Mouse (Mus musculus) hindbrain, embryonic 12.5 days (tissue): ENCODE measurements around the gene Hrc. TPM values are rescaled to one million over a fixed set of nuclear protein-coding genes. Genes with fewer than 3 reads are reported as not detected.

Experiments used
- ATAC-seq: fragments of 200-750 bp; cut with Nextera tagmentation; 2 replicates; pipeline ENCODE4 v1.8.0; 2017; ENCODE audit warnings: moderate TSS enrichment; ENCODE audit not compliant: low FRiP score
- H3K27ac ChIP-seq: fragments of 300-500 bp; sonication (generic); 2 replicates; pipeline ENCODE4 v1.5.1; 2016; ENCODE audit warnings: mild to moderate bottlenecking
- H3K27me3 ChIP-seq: fragments of 300-500 bp; sonication (generic); 2 replicates; pipeline ENCODE4 v1.6.1; 2016; ENCODE audit warnings: mild to moderate bottlenecking
- H3K36me3 ChIP-seq: fragments of 300-500 bp; sonication (generic); 2 replicates; pipeline ENCODE4 v1.6.1; 2016; ENCODE audit warnings: mild to moderate bottlenecking
- H3K4me1 ChIP-seq: fragments of 300-500 bp; sonication (generic); 2 replicates; pipeline ENCODE4 v1.6.1; 2016
- H3K4me2 ChIP-seq: fragments of 300-500 bp; sonication (generic); replicated peaks from 2 replicates; pipeline ENCODE4 v1.6.1; 2016; ENCODE audit warnings: mild to moderate bottlenecking
- H3K4me3 ChIP-seq: fragments of 300-500 bp; sonication (generic); 2 replicates; pipeline ENCODE4 v1.5.1; 2016; ENCODE audit warnings: mild to moderate bottlenecking
- H3K9ac ChIP-seq: fragments of 300-500 bp; sonication (generic); 2 replicates; pipeline ENCODE4 v1.6.1; 2016; ENCODE audit warnings: mild to moderate bottlenecking, moderate library complexity
- H3K9me3 ChIP-seq: fragments of 300-500 bp; sonication (generic); replicated peaks from 2 replicates; pipeline ENCODE4 v1.6.1; 2016; ENCODE audit warnings: mild to moderate bottlenecking
- WGBS: fragments of 180-500 bp; shearing (Covaris S2); methylation state at CpG from one replicate; pipeline ENCODE4 v1.1.7; 2016; 5-methylcytosine and 5-hydroxymethylcytosine counted together
- polyA plus RNA-seq: library from polyadenylated mRNA; unstranded; fragments of >200 nt; fragmentation: Nextera tagmentation; extraction: Ambion mirVana; gene quantifications from 2 replicates; pipeline ENCODE4 v1.2.1, GENCODE M21; 2016

Hrc gene
- polyA plus RNA-seq, 1 experiment from 2014 or later = 0.65 TPM

DNA sequence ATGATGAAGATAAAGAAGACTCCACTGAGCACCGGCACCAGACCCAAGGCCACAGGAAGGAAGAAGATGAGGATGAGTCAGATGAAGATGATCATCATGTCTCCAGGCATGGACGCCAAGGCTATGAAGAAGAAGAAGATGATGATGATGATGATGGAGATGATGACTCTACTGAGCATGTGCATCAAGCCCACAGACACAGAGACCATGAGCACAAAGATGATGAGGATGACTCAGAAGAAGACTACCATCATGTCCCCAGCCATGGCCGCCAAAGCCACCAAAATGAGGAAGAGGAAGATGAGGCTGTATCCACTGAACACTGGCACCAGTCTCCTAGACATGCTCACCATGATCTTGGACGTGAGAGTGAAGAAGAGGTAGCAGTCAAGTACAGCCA is 1.2 kb downstream of the Hrc start:
- H3K4me2 ChIP-seq = no peak overlapping the region
- no peak overlapping the region for H3K4me3 ChIP-seq
- WGBS = 90% methylated on average over 4 of the region's 4 CpGs
- no peak overlapping the region for H3K9ac ChIP-seq
- no peaks in the 10 kb centered on the region for H3K9me3 ChIP-seq
- H3K27me3 ChIP-seq = peaks cover 38% of the 10 kb centered on the region
- H3K27ac ChIP-seq = no peak overlapping the region
- ATAC-seq = no peak
- H3K36me3 ChIP-seq = no peaks in the 10 kb centered on the region
- peaks cover 58% of the 10 kb centered on the region for H3K4me1 ChIP-seq

GRCm38 (mm10) chr7:45337469-45337868 is 2.4 kb downstream of the Hrc start:
- H3K36me3 ChIP-seq = no peaks in the 10 kb centered on the region
- H3K9ac ChIP-seq = no peak overlapping the region
- peaks cover 39% of the 10 kb centered on the region for H3K27me3 ChIP-seq
- H3K9me3 ChIP-seq = no peaks in the 10 kb centered on the region
- H3K4me1 ChIP-seq = peaks cover 56% of the 10 kb centered on the region
- H3K27ac ChIP-seq = no peak overlapping the region
- ATAC-seq = no peak
- WGBS = 15% methylated on average over 4 of the region's 4 CpGs
- H3K4me2 ChIP-seq = no peak overlapping the region
- no peak overlapping the region for H3K4me3 ChIP-seq

DNA sequence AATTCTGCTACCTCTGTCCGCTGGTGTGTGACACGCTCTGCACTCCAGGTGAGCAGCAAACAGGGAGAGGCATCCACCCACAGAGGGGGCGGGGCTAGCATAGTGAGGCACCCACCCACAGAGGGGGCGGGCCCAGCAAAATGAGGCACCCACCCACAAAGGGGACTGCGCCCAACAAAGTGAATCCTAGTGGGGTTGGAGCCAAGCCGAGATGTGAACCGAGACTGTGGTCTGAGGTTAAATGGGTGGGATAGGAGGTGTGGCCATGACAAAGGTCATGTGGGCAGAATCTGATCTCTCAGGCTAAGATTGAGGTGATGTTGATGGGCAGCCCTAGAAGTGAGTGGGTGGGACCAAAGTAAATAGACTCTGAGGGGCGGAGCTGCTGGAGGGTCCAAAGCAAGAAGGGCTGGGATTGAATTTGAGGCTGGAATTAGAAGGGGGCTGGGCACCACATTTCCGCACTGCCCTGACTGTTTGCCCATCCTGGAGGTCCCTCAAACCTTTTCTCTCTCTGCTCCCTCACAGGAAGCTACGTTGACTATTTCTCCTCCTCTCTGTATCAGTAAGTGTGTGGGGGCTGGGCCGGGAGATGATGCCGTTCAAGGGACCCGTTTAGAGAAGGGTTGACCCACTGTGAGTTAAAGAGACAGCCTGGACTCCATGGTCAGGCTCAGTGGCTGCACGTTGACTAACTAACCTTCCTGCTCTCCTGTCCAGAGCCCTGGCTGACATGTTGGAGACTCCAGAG is 3.2 kb downstream of the Hrc start:
- peak overlapping the region; percentile 45 for H3K4me3 ChIP-seq
- peaks cover 39% of the 10 kb centered on the region for H3K27me3 ChIP-seq
- peak overlapping the region; percentile 84 for H3K4me2 ChIP-seq
- 5% methylated on average over 14 of the region's 14 CpGs for WGBS
- H3K27ac ChIP-seq = no peak overlapping the region
- 0 out of 2 replicates have a peak overlapping the region, but pooled peaks have one; percentile 77 for H3K9ac ChIP-seq
- no peaks in the 10 kb centered on the region for H3K9me3 ChIP-seq
- H3K36me3 ChIP-seq = no peaks in the 10 kb centered on the region
- peaks cover 48% of the 10 kb centered on the region for H3K4me1 ChIP-seq
- no peak for ATAC-seq

GRCm38 (mm10) chr7:45339410-45340065 is 4.4 kb downstream of the Hrc start:
- Histone ChIP-seq H3K27me3 (peaks cover 33% of the 10 kb centered on the region), H3K27ac (peak overlapping the region; percentile 72), H3K4me2 (peak overlapping the region; percentile 84), H3K4me3 (peak overlapping the region; percentile 45), H3K4me1 (peaks cover 43% of the 10 kb centered on the region), H3K36me3 (no peaks in the 10 kb centered on the region), H3K9me3 (no peaks in the 10 kb centered on the region), H3K9ac (peak overlapping the region; percentile 77)
- WGBS = under 1% methylated on average over 39 of the region's 39 CpGs
- peak; percentile 86 for ATAC-seq

DNA sequence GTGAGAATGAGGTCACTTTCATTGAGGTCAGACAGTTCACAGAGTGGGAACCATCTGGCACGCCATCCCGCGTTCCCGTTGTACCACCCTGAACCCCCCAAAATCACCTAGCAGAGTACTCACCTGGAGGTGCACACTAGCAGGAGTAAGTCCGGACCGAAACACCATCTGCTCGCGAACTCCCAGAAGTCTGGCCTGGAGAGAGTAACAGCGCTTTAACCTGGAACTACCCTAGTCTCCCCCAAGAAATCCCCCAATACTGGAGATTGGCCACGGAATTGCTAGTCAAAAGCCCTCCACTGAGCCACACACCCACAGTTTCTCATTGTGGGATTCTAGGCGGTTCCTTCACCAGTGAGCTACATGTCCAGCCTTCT is 5.0 kb downstream of the Hrc start:
- no peak for ATAC-seq
- H3K4me3 ChIP-seq = peak overlapping the region; percentile 45
- H3K4me2 ChIP-seq = peak overlapping the region; percentile 84
- H3K9ac ChIP-seq = peak overlapping the region; percentile 77
- 0 out of 2 replicates have a peak, but pooled peaks cover 2% of the 10 kb centered on the region for H3K36me3 ChIP-seq
- H3K9me3 ChIP-seq = no peaks in the 10 kb centered on the region
- H3K27ac ChIP-seq = 0 out of 2 replicates have a peak overlapping the region, but pooled peaks have one; percentile 13
- WGBS = 4% methylated on average over 11 of the region's 11 CpGs
- peaks cover 38% of the 10 kb centered on the region for H3K4me1 ChIP-seq
- H3K27me3 ChIP-seq = peaks cover 29% of the 10 kb centered on the region

DNA sequence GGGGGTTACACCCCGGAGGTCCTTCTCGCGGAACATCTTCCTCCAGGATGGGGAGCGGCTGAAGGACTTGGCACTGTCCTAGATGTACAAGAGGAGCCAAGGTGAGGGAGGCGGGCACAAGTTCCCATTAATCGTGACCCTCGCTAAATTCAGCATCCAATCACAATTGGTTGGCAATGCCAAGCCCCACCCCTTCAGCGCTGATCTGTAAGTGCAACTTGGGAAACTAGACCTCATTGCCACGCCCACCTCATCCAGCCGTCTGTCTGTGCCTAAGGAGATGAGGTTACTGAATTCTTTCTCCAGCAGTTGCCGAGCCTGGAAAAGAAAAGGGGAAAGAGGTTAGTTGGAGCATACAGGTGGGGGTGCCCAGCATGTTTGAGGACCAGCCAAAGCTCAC is 5.6 kb downstream of the Hrc start:
- Histone ChIP-seq H3K27ac (no peak overlapping the region), H3K4me2 (peak overlapping the region; percentile 84), H3K4me3 (peak overlapping the region; percentile 45), H3K9ac (no peak overlapping the region), H3K27me3 (peaks cover 28% of the 10 kb centered on the region), H3K36me3 (peaks cover 6% of the 10 kb centered on the region; the same call in 1 of the 2 replicates), H3K4me1 (peaks cover 37% of the 10 kb centered on the region), H3K9me3 (no peaks in the 10 kb centered on the region)
- WGBS = under 1% methylated on average over 11 of the region's 11 CpGs
- ATAC-seq = no peak

- peaks cover 13% of the 10 kb centered on the region for H3K36me3 ChIP-seq
- no peak overlapping the region for H3K4me3 ChIP-seq
- peaks cover 26% of the 10 kb centered on the region for H3K27me3 ChIP-seq
- peaks cover 37% of the 10 kb centered on the region for H3K4me1 ChIP-seq
- no peak overlapping the region for H3K27ac ChIP-seq
- H3K4me2 ChIP-seq = peak overlapping the region; percentile 84
- no peak overlapping the region for H3K9ac ChIP-seq
- no peak for ATAC-seq
- no peaks in the 10 kb centered on the region for H3K9me3 ChIP-seq
- 4% methylated on average over 8 of the region's 8 CpGs for WGBS
Observed at GRCm38 (mm10) chr7:45341303-45341702, 6.2 kb downstream of the Hrc start.

DNA sequence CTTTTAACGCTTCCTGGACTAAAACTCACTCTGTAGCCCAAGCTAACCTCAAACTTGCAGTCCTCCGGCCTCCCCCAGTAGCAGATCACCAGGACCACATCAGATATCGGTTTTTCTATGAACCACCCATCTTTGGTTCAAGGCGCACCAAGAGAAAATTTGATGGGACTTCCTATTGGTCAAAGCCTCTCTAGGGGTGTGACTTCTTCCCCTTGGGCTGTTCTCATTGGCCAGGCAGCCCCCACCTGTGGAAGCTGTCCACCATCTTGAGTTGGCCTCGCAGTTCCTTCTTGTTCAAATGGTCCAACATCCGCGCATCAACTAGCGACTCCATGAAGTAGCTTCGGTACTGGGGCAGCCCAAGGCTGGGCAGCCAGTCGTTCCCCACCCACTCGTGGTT is 7.0 kb downstream of the Hrc start:
- 94% methylated on average over 11 of the region's 11 CpGs for WGBS
- peaks cover 37% of the 10 kb centered on the region for H3K4me1 ChIP-seq

DNA sequence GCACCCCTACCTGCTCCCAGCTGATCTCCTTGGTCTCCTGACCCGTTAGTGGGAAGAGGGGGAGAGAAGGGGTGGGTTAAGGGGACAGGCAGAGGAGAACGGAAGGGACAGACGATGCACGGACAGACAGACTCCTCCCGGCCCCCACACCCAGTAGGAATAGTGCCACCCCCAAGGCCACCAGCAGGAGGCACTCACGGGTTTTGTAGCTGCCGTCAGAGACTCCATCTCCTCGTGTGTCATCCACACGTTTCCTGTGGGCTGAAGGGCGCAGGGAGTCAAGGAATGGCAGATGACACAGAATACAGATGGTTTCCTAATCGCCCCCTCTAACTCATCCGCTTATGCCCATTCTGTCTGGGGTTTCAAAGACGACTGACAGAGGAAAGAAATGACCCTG is 8.5 kb downstream of the Hrc start:
- Histone ChIP-seq H3K9ac (no peak overlapping the region), H3K4me1 (peaks cover 28% of the 10 kb centered on the region), H3K9me3 (no peaks in the 10 kb centered on the region), H3K27me3 (peaks cover 14% of the 10 kb centered on the region), H3K27ac (no peak overlapping the region), H3K4me2 (no peak overlapping the region), H3K4me3 (no peak overlapping the region), H3K36me3 (peaks cover 32% of the 10 kb centered on the region)
- no peak for ATAC-seq
- 23% methylated on average over 13 of the region's 13 CpGs for WGBS

More for the DNA sequence above, 7.0 kb downstream of the Hrc start:
- Histone ChIP-seq H3K9me3 (no peaks in the 10 kb centered on the region), H3K4me3 (no peak overlapping the region), H3K27ac (no peak overlapping the region), H3K9ac (no peak overlapping the region), H3K4me2 (no peak overlapping the region), H3K27me3 (peaks cover 20% of the 10 kb centered on the region), H3K36me3 (peaks cover 20% of the 10 kb centered on the region)
- ATAC-seq = no peak

DNA sequence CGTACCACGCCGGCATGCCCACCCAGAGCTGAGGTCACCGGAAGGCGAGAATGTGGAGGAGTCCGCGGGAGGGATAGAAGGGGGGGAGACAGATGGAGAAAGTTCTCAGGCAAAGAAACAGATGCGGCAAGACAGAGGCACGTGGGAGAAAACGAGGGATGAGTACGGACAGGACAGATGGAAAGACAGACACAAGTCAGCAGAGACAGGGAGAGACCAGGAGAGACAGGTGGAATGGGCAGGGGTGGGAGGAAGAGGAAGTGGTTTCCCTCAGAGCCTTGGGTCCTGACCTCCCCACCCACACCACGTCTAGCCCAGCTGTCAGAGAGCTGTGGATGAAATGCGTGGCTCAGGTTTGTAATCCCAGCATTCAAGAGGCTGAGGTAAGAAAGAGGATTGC is 11.8 kb downstream of the Hrc start:
- H3K9ac ChIP-seq = no peak overlapping the region
- no peaks in the 10 kb centered on the region for H3K9me3 ChIP-seq
- H3K4me2 ChIP-seq = no peak overlapping the region
- no peaks in the 10 kb centered on the region for H3K4me1 ChIP-seq
- no peak overlapping the region for H3K4me3 ChIP-seq
- no peak for ATAC-seq
- peaks cover 3% of the 10 kb centered on the region for H3K27me3 ChIP-seq
- 77% methylated on average over 13 of the region's 13 CpGs for WGBS
- peaks cover 57% of the 10 kb centered on the region for H3K36me3 ChIP-seq
- no peak overlapping the region for H3K27ac ChIP-seq

GRCm38 (mm10) chr7:45353041-45353440 is 18.0 kb downstream of the Hrc start:
- H3K4me2 ChIP-seq = no peak overlapping the region
- no peak overlapping the region for H3K9ac ChIP-seq
- no peaks in the 10 kb centered on the region for H3K9me3 ChIP-seq
- H3K4me1 ChIP-seq = no peaks in the 10 kb centered on the region
- ATAC-seq = no peak
- no peak overlapping the region for H3K4me3 ChIP-seq
- WGBS = 25% methylated on average over 5 of the region's 5 CpGs
- H3K27ac ChIP-seq = no peak overlapping the region
- H3K27me3 ChIP-seq = peaks cover 3% of the 10 kb centered on the region
- H3K36me3 ChIP-seq = peaks cover 65% of the 10 kb centered on the region

DNA sequence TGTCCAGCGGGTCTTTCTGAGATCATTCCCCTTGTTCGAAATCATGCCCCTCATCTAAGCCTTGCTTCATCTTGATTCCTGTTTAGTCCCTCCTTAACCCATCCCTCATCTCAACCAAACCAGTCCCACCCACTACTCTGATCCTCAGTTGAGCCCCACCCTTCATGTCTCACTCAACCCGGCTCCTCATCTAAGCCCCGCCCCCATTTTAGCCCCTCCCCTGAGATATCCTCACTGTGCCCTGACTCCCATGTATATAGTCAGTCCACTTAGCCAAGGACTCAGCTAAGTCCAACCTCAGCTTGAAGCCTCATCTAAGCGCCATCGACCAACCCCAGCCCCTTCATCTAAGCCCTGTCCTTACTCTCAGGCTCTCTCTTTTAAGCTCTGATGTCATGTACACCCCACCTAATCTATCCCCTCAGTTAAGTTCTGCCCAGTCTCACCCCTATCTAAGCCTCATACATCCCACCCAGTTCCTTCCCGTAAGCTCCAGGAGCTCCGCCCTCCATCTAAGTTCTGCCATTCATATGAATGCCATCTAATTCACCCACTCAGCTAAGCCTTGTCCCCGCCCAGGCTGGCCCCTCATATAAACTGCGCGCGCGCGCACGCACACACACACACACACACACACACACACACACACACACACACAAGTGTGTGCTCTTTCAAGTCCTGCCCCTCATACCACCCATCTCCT is 20.4 kb downstream of the Hrc start:
- Histone ChIP-seq H3K9ac (no peak overlapping the region), H3K27ac (no peak overlapping the region), H3K36me3 (peaks cover 45% of the 10 kb centered on the region), H3K27me3 (peaks cover 10% of the 10 kb centered on the region), H3K4me2 (no peak overlapping the region), H3K9me3 (no peaks in the 10 kb centered on the region), H3K4me1 (no peaks in the 10 kb centered on the region), H3K4me3 (no peak overlapping the region)
- WGBS = 73% methylated on average over 15 of the region's 15 CpGs
- no peak for ATAC-seq
